Mouse (Mus musculus) ovary, adult 18-20 months (tissue): ENCODE data around the gene Ncbp2.
A peak's percentile ranks its signal among the peaks of the same experiment; 100 is the strongest.
"Not testable (repeated sequence)": the region's sequence is repeated elsewhere in the genome, so short reads cannot be mapped to it uniquely, and the experiment has no call there.

Source experiments
- DNase-seq: peaks from one replicate; pipeline ENCODE4 v3.0.0; 2022; ENCODE audit warnings: low spot score, mixed read lengths

Ncbp2 gene

DNA sequence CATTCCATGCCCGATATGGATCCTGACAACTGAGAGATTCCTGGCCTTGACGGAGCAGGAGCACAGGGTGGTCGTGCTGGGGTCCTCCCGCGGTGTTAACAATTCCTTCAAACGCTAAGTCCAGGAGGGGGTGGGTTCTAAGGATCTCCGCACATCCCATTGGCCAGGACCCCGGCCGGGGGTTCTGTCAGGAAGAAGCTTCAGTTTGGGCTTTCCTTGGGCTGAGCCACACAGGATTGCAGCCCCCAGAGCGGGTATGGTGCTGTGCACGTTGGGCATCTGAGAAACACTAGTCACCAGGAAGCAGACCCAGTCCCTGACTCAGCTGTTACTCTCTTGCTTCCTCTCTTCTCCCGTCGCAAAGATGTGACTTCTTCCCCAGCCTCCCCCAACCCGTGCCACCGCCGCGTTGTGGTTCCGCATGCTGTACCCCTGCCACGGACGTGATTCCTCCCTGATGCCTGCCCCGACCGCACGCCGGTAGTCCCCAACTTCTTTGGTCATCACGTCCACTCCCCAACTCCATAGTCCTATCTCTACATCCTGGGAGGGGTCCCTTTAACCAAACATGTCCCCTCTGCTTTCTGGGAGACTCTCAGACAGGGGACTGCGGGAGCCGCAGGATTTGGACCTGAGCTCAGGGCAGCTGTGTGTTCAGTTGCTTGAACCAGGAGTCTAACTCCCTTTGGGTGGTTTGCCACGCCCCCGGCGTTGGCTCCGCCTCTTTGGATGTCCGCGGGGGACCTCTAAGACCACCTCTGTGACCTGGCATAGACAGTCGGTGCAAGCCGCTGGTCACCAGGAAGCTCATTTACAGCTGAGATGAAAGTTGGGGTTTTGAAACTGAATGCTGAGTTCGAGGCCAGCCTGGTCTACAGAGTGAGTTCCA is 13.0 kb upstream of the Ncbp2 start:
- no peak for DNase-seq

DNA sequence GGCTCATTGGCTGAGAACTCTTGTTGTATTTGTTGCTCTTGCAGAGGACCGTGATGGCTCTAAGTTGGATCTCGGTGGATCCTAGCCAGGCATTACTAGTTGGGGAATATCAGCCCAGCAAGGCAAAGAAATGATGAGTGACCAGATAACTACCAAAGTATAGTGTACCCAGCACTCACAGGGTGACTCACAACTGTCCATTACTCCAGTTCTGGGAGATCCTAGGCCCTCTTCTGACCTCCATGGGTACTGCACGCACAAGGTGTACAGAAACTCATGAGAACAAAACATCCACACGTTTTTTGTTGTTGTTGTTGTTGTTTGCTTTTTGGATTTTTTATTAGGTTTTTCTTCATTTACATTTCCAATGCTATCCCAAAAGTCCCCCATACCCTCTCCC is 11.7 kb upstream of the Ncbp2 start:
- no peak for DNase-seq

DNA sequence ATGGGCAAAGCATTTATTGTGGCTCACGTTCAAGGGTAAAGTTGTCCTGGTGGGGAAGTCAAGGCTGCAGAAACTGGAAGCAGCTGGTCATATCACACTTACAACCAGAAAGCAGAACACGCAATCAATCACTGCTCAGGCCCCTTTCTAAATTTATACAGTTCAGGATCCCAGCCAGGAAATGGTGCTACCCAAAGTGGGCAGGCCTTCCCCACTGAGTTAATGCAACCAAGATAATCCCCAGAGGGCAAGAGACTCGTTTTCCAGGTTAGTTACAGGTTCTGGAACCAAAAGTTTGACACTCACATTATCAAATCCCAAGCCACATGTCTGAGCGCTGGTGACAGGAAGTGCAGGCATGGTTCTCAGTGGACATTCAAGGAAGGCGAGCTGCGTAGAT is 9.5 kb upstream of the Ncbp2 start:
- no peak for DNase-seq

DNA sequence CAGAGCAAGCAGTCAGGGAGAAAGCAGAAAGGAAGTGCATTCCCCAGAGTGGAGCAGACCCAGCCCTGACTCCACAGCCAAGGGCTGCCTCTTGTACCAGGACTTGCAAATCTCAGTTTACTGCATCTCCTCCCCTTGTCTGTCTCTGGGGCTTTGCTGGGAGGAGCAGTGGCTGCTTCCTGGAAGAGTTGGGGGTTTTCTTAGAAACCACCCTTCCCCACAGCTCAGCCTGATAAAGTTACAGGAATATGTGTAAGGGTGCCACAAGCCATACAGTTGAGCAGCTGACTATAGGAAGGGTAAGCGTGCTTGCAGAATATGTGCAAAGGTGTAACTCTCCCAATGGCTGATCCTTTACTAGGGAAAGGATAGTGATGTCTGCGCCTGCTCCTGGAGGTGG is 7.7 kb upstream of the Ncbp2 start:
- DNase-seq, result no peak

DNA sequence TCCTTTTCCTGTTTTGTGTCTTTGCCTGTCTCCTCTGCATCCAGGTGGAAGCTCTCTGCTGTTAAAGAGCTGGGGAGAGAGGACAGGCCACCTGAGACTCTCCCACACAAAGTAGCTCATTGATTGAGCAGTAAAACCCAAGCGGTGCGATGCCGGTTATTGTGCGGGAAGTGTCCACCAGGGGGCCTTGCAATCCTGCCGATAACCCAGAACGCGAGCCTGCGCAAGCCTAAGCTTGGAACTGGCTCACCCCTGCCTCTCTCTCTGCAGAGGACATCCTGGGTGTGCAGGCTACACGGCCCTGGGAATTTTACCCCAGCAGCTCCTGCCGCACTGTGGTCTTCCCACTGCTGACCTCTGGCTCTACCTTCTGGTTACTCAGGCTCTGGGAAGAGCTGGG is 4.3 kb upstream of the Ncbp2 start:
- peak; percentile 47 for DNase-seq

DNA sequence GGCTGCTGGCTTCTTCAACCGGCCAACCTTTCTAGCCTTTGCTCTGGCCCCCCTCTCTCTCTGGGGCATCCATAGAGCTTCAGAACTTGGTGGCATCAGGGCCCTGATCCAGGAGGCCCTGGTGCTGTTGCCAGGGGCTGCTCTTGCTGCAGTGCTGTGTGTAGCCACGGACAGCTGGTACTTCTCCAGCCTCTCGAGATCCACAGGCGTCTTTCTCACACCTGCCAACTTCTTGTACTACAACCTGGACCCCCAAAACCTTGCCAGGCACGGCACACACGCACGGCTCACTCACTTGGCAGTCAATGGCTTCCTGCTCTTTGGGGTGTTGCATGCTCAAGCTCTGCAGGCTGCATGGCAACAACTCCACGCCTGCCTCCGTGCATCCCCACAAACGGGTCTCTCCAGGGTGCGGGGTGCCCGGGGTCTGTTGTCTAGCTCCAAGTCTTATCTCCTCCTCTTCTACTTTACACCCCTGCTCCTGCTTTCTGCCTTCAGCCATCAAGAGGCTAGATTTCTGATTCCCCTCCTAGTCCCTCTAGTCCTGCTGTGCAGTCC is 3.5 kb upstream of the Ncbp2 start:
- DNase-seq, result no peak

DNA sequence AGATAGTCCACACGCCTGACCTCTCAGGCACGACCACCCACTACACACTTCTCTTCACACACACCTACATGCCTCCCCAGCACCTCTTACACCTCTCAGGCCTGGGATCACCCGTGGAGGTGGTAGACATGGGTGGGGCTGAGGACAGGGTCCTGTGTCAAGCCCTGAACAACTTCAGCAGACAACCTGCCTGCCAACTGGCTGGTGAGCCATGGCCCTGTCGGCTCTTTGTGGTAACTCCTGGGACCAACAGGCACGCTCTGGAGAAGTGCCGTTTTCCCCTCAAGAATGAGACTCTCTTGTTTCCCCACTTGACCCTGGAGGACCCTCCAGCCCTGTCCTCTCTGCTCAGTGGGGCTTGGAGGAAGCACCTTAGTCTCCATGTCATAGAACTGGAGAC is 2.9 kb upstream of the Ncbp2 start:
- no peak for DNase-seq

DNA sequence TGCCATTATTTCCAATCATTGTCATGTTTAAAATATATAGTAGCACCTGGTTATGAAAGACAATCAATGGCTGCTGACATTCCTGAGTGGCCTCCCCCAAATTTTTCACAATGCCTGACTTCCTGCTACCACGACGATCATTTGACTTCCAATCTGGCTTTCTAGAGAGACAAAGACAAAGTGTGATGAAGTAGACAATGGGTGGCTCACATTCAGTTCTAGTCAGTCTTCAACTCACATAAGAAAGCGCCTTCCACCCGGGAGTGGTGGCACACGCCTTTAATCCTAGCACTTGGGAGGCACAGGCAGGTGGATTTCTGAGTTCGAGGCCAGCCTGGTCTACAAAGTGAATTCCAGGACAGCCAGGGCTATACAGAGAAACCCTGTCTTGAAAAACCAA is 2.3 kb upstream of the Ncbp2 start:
- DNase-seq, result not testable (repeated sequence)

DNA sequence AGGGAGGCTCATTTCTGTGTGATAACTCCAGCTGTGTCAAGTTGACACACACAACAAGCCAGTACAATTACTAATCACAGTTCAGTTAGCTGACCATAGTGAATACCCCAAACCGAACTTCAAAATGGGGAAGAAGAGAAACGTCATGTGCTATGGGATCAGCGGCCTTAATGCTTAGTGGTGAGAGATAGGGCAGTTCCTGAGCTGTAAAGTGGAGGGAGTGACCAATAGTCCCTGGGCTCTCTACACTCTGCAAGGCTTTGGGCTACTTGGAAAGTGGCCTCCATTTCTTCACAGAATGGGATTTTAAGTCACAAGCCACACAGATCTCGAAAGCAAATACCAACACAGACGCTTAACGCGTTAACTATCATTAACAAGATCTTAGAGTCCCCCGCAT is 980 bp upstream of the Ncbp2 start:
- DNase-seq, result no peak

DNA sequence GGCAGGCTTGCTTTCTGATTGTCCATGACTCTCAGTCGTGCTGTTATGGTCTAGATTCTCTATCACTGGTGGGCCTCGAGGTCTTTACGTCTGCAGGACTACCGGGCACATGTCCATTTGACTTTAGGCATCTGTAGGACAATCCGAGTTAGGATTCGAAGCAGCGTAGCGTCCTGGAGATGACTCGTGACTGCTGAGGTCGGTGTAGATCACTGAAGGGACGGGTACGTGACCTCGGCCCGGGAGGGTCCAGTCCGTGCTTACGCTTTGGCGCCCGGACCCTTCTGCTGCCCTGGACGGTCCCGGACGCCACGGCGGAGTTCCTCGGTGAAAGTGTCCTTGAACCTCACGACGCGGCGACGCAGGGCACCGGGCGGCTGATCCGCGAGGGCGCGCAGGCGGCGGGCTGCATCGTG is 404 bp upstream of the Ncbp2 start:
- no peak for DNase-seq

DNA sequence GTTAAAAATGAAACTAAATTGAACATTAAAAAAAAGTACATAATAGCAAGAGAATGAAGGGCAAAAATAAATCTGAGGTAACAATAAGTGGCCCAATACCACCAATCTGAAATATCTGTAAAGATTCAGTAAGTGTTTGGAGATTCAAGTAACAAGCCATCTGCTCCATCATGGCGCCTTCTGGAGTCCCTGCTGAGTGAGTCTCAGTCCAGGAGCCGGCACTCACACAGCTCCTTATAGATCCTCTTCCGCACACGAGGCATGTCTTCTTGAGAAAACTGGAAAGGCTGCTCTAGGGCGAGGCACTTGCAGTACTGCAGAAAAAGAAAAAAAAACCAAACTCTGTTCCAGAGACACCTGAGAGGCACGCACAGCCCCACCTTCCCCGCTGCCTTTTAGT is 14.9 kb downstream of the Ncbp2 start:
- DNase-seq, result no peak

DNA sequence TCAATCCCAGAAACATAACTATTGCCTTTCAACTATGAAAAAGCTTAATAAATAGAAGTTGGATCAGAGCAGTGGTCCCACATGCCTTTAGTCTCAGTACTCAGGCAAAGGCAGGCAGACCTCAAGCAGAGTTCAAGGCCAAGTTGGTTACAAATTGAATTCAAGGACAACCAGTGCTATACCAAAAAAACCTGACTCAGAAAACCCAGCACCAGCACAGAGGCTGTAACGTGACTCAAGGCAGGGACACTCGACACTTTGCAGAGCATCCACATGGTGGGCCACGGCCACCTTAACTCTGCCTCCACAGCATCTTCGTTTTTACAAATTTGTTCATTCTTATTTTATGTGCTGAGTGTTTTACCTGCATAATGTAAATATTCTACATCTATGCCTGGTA is 26.9 kb downstream of the Ncbp2 start:
- no peak for DNase-seq

DNA sequence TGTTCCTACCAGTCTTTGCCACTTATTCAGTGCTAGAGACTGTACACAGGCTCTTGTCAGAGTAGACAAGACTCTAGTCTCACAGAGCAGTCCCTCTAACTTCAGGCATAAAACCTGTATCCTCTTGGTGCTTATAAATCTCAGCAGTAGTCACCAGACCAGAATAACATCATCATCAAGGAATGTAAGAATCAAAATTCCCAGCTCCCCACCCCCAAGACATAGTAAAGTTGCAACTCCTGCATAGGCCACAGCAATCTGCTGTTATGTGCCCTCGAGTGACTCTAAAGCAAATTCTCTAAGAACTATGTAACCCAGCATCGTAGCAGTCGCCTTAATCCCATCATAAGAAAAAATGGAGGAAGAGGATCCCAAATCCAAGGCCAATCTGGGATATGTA is 31.2 kb downstream of the Ncbp2 start:
- no peak for DNase-seq

DNA sequence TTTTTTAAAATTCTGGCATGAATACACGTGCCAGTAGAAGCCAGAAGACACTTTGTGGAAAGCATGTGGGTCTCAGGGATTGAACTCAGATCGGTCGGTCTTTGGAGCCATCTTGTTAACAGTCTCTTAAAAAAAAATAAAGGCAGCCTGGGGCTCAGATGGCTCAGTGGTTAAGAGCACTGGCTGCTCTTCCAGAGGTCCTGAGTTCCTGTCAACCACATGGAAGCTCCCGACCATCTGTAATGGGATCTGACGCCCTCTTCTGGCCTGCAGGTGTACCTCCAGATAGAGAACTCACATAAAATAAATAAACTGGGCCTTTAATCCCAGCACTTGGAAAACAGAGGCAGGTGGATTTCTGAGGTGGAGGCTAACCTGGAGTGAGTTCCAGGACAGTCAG is 32.6 kb downstream of the Ncbp2 start:
- DNase-seq, result no peak

DNA sequence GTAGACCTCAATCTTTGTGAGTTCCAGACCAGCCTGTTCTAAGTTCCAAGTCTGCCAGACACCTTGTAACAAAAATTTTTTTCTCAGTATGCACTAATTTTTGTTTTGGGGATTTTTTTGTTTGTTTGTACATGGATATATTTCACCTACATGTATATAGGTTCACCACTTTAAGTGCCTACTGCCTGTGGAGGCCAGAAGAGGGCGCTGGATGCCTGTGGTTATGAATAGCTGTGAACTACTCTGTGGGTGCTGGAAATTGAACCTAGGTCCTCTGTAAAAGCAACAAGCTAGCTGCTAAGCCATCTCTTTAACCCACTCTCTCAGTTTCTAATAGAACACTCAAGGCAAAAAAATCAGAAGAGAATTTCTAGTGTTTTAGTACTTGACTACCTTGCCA is 43.7 kb downstream of the Ncbp2 start:
- DNase-seq, result no peak

DNA sequence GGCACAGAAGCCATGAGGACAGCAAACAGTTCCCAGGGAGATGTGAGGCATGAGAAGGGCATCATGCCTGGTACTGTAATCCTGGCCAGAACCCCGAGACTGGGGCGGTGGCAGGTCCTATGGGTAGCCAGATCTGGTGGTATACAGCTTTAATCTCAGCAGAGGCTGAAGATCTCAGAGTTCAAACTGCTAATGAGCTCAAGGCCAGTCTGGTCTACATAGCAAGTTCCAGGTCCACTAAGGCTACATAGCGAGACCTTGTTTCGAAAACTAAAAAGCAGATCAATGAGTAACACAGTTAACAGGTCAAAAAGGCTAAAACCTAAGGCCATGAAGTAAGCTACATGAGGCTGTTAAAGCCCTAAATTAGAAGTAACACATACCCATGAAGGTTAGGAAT is 44.9 kb downstream of the Ncbp2 start:
- DNase-seq, result no peak

DNA sequence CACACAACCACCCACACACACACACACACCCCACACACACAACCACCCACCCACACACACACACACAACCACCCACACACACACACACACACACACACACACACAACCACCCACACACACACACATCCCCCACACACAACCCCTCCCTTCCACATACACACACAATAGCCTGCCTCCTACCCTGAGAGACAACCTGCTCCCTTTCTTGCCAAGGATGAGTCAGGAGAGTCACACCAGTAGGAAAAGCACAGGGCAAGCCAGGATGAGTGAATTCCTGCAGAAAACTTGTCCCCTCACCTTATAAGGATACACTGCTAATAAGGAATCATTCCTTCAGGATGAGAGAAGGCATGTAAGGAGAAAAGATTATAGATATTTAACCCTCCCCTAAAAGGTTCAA is 45.6 kb downstream of the Ncbp2 start:
- no peak for DNase-seq

DNA sequence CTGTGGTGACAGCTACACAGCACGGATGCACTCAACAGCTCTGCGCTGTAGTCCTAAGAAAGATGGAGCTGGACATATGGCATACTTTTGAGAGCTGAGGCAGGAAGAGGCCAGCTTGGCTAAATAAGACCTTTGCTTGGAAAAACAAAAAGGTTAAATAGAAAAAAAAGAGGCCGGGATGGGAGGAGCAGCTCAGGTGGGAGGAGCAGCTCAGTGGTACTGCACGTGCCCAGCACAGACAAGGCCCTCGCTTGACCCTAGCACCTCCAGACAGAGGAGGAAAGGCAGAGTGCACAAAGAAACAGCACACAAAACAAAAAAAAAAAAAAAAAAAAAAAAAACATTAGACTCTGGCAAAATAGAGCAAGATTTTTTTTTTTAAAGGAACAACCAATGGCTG is 48.1 kb downstream of the Ncbp2 start:
- DNase-seq, result no peak

DNA sequence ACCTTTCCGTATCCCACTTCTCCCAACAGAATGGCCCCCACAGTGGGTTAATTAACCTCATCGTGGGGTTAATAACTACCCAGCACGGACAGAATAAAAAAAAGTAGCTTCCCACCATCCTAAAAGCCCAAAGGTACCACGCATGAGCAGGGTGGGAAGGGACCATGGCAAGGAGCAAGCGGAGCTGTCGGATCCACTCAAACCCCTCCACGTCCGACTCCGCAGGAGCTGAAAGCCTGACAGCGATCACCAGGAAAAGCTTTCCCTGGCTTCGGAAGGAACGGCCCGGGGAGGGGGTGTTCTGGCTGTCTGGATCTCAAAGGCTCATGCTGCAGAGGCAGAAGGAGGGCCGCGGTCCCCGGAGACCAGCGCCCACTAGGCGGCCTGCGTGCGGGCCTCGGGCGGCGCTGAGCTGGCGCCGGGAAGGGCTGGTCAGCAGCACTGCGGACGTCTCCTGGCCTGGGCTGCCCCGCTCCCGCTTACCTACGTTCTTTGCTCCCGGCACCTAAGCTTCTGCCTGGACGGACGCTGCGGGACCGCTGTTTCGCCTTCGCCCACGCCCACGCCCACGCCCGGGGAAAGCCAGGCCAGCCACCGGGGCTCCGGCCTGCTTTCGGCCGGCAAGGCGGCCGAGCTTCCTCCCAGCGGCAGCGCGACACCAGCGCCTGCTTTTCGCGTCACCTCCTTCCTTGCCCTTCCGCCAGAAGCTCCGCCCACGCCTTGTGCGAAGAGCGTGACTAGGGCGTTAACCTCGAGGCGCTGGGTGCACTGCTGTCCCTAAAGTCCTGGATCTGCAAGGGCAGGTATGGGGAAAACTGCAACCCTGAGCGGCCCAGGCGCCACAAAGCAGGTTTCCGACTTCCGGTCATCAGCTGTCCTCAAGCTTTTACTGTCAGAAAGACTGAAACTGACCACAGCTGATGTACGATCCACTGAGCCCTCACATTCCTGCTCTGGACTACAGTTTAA is 54.5 kb downstream of the Ncbp2 start, which contains the start of gene Senp5:
TSS of gene Senp5 (minus strand) at position 779 of the 969 bp plus-strand sequence.
- peak; percentile 88 for DNase-seq

DNA sequence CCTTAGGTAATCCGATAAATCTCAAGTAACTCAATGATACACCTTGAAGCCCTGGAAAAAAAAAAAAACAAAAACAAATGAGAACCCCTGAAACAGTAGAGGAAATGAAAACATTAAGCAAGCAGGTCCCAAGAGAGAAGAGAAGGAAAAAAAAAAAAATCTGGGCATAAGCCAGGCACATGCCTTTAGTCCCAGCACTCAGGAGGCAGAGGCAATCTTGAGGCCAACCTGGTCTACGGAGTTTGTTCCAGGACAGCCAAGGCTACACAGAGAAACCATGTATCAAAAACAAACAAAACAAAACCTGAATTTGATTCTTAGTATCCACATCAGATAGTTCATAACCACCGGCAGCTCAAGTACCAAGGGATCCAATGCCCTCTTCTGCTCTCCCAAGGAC is 56.4 kb downstream of the Ncbp2 start:
- DNase-seq, result no peak

DNA sequence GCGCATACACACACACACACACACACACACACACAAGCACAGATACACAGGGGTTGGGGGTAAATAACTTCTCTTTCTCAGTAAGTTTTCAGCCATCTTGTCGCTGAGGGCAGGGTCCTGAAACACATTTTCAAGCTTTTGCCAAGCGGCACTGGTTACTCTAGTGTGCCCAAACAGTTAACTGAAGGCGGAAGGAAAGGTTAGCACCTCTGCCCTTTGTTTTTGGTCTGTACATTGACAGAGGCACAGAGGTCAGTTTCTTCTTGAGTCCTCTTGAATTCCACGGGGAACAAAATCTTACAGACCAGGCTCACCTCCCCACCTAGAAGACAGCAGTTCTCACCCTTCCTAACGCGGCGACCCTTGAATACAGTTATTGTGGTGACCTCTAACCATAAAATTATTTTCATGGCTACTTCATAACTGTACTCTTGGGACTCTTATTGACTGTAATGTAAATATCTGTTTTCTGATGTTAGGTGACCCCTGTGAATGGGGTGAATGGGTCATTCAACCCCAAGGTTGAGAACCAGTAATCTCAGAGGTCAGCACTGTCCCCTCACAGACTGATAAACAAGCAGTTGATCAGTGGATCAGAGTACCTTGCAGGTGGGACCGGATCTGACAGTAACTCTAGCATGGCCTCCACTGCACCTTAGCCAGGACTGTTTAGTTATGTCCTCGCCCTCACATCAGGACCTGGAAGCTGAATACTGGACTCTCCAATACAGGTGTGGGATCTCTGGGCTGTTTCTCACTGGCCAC is 60.4 kb downstream of the Ncbp2 start:
- DNase-seq, result no peak

DNA sequence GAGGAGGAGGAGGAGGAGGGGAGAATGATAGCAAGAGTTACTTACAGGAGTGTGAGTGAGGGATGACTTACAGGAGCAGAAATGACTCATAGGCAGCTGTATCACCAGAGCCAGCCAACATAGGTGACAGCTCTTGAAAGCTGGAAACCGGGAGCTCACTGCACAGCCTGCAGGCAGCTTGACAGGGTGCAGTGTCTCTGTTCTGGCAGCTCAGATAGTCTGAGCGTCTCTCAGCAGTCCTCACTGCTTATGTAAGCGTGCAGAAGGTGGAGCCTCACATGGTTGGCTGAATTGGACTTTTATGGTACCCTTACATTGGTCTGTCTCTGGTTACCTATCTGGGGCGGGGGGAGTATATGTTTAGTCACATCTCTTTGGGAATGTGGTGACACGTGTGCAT is 61.6 kb downstream of the Ncbp2 start:
- DNase-seq, result no peak
